Mouse (Mus musculus) bone marrow macrophage, adult 2 months (primary cell): ENCODE data around the gene Olfr57.

Source experiments
- CTCF ChIP-seq: IDR thresholded peaks from 2 replicates; pipeline ENCODE4 v1.5.1; 2012; ENCODE audit warnings: low read depth, mild to moderate bottlenecking, low read length, moderate library complexity
- POLR2A ChIP-seq: IDR thresholded peaks from 2 replicates; pipeline ENCODE4 v1.6.1; 2012; ENCODE audit warnings: mild to moderate bottlenecking, low read depth, low read length, borderline replicate concordance

DNA sequence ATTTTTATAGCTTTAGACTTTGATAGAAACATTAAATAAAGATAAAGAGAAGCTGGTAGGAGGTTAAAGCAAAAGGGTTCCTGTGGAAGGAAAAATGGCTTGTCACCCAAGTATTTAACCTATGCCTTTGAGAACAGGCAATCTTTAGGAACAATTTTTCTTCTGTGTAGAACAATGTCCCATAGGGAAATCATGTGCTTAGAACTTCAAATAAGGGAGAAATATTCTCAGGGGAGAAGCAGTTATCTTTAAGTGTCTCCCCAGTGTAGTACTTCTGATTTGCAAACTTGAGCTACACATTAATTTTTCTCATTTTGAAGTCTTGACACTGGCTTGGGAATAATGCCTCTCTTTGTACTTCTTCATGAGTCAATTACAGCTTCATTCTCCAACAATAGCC, at the start of gene Olfr57:
- TF ChIP-seq POLR2A (no peak), CTCF (no peak)
